Mouse (Mus musculus) ES-Bruce4 (cell line): Measurements from ENCODE around the gene 4930502E18Rik.

Experiments
- CTCF ChIP-seq: IDR thresholded peaks from one replicate; pipeline ENCODE4 v1.8.1; 2011; ENCODE audit warnings: low read depth, low read length
- EP300 ChIP-seq: IDR thresholded peaks from 2 replicates; pipeline ENCODE4 v1.6.1; 2011; ENCODE audit warnings: low read depth, low read length; ENCODE audit not compliant: insufficient read depth
- POLR2A ChIP-seq: IDR thresholded peaks from one replicate; pipeline ENCODE4 v1.8.1; 2011; ENCODE audit warnings: low read length; ENCODE audit not compliant: insufficient read depth

DNA sequence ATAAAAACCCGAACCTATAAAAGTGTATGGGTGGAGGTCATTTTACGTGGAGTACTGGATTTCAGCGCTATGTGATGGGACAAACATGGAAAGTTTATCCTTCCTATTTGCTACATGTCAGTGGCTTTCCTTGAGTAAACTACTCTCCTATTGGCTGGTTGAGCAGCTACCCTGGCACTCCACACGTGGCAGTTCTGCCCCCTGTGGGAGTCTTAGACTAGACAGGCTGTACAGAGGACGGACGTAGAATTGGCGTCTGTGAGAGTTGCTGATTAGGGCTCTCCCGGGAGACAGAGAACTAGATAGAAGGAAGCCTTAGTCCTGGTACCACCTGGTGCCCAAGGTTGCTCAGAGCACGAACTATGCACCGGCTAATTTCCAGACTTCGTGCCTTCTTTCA lies at the start of gene 4930502E18Rik:
- no peak for TF ChIP-seq POLR2A
- TF ChIP-seq CTCF = no peak
- TF ChIP-seq EP300 = no peak
